Mouse (Mus musculus) left cerebral cortex, adult 9 months (tissue): ENCODE measurements around the gene Ugt1a7c.

Experiments used
- DNase-seq, 2 experiments: peaks; one replicate each; pipeline ENCODE4 v3.0.0; 2022; ENCODE audit warnings: low spot score in 2 of 2

The Ugt1a7c gene

DNA sequence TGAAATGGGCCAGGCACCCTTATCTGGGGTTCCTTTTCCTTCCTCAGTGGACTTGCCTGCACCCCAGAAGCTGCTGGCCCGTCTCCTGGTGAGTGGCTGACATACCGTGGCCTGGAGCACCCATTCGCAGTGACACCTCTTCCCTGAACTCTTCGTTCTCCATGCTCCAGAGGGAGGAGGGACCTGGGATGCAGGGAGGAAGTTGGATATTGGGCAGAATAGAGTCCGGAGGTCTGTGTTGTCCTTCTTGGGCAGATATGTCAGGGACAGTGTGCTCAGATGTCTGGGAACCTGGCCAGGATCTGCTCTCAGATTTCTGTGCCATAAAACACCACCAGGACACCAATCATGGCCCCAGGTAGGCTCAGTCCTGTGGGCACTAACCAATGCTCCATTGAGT lies 145.2 kb downstream of the Ugt1a7c start:
- DNase-seq, result no peak

DNA sequence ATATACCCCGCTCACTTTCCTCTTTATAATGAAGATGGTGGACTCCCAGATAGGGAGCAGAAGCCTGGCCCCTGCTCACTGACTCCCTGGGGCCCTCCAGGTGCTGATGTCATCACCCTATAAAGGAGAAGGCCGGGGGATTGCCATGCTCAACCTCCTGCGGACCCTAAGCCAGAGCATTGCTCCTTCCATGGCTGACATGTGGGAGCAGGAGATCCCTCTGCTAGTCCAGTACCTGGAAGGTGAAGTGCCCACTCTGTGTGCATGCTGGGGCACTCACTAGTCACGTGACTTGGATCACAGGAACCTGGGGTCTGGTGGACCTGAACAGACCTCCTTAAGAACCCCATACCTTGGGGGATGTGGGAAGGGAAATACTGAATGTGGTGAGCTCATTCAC lies 145.7 kb downstream of the Ugt1a7c start:
- DNase-seq, result no peak

DNA sequence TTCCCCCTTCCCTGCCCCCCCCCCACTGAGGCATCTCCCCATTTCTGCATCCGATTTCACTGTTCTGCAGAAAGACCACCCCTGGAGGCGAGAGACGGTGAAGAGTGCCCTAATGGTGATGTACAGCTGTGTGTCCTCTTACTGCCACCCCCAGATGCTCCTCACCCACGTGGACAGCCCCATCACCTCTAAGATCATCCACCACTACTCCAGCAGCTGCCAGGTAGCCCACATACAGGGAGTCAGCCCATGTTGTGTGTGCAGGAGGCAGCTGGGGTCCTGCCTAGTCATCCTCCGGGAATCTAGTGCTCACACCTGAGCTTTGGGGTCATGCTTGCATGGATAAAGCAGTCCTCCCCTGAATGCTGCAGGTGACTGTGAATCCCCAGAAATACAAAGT lies 149.0 kb downstream of the Ugt1a7c start:
- no peak for DNase-seq

DNA sequence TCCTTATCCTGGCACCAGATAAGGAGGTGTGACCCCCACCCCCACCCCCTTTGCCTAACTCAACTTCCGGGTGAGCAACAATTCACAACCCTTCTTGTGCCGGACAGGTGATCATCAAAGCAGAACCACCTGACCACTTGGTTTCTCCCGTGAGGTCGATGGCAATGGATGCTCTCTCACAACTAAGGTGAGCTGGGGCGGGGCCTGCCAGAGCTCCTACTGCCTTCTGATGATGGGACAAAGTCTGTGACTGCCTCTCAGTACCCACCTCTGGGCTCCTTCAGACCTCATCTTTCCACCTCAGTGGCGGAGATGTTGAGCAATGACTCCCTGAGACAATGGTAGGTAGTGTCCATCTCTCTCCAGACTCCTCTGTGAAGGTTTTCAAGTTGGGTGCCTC lies 151.0 kb downstream of the Ugt1a7c start:
- DNase-seq, result no peak

DNA sequence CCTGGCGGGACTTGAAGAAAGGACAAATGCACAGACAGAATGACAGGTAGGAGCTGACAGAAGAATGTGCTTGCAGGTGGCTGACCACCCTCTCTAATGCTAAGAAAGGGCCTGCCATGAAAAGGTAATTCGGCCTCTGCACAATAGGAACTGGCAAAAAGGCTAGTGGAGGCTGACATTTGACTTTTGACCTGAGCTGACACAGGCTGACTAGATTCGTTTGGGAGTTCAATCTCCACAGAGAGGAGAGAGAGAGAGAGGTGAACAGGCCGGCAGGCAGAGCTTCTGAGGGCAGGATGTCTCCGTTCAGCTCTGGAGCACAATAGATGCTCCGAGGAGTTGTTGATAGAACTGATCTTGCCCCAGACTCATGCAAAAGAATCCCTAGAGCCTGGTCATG lies 151.5 kb downstream of the Ugt1a7c start:
- no peak for DNase-seq

DNA sequence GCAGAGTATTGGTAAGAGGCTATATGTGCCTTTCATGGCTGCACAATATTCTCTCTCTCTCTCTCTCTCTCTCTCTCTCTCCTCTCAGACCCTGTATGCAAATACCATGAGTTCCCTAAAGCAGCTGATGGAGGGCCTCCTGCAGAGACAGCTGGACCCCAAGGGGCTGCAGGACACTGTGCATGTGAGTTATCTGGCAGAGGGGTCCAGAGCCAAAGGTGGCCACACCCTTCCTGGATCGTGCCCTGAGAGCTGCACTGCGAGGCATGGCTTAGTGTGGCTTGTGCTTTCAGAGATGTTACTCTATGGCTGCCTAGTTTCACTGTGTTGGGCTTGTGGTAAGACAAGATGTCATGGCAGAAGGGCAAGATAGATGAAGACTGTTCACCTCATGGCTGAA lies 152.8 kb downstream of the Ugt1a7c start:
- no peak for DNase-seq

DNA sequence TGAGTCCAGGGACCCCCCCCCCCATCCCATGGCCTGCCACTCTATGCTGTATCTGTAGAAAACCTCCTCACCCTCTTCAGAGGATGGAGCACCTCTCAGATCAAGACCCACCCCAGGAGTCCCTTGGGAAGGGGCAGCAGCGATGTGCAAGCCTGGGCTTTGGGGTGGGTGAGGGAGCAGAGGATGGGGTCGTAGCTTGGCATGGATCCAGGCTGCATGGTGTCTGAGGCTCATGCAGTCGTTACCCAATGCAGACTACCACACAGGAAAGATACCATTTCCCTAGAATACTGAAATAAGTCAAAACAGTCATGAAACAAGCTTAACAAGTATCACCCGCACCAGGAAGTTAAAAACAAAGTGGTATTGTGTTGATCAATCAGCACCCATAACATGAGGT lies 153.8 kb downstream of the Ugt1a7c start:
- no peak for DNase-seq

DNA sequence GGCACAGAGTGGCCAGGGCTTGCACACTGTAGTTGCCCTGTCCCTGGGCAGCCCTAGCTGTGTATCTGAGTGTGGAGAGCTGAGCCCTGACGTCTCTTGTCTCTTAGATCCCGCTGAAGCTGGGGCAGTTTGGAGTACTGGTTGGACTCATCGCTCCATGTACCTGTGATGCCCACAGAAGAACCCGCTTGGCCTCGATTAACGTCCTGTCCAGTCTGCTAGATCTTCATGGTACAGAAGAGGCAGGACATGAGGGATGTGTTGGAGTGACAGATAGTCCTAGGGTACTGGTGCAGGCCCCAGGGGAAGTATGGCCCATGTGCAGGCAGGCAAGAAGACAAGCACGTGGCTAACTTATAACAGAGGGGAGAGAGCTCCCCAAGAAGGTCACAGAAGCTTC lies 154.7 kb downstream of the Ugt1a7c start:
- no peak for DNase-seq

DNA sequence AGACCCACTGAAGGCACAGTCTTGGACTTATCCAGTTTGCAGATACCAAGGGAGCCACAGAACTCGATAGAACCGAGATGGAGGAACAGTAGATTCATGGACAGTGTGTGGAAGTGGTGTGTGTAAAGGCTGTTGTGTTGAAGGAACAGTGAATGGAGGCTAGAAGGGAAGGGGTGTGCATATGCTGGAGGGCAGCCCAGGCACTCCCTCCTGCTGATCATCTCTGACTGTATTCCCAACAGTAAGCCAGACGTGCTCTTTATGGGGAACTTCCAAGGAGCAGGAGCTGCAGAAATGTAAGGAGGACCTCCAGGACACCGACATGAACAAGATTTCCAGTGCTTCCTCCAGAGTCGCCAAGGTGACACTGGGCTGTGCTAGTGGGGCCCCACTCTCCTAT lies 155.2 kb downstream of the Ugt1a7c start:
- no peak for DNase-seq

DNA sequence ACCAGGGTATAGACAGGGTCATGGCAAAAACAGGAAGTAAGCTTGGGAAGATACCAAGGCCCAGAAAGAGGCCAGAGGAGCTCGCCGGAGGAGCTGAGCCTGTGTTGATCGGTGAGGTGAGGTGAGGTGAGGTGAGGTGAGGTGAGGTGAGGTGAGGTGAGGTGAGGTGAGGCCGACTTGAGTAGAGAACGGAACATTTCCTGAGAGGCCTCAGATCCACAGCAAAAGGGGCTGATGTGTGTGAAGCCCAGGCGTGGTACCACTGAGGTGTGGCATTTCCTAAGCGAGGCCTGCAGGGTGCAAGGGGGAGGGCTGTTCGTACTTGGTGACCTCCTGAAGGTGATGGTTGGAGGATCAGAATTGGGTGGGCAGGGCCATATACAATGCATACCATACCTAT lies 158.2 kb downstream of the Ugt1a7c start:
- no peak for DNase-seq

DNA sequence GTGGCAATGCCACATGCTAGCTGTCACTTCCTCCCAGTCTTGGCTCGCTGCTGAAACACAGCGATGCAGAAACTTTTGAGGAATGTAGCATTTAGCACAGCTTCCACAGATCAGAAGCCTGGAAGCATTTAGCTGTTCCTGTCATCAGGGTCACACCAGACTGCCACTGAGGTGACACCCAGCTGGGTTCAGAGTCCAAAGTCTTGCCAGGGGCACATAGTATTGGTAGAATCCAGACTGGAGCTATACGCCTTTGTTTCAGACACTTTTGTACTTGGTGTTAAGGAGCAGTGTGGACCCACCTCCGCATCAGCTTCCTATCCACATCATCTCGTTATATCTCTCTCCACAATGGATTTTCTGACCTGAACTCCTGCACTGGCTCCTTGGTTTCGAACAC lies 158.7 kb downstream of the Ugt1a7c start:
- no peak for DNase-seq

DNA sequence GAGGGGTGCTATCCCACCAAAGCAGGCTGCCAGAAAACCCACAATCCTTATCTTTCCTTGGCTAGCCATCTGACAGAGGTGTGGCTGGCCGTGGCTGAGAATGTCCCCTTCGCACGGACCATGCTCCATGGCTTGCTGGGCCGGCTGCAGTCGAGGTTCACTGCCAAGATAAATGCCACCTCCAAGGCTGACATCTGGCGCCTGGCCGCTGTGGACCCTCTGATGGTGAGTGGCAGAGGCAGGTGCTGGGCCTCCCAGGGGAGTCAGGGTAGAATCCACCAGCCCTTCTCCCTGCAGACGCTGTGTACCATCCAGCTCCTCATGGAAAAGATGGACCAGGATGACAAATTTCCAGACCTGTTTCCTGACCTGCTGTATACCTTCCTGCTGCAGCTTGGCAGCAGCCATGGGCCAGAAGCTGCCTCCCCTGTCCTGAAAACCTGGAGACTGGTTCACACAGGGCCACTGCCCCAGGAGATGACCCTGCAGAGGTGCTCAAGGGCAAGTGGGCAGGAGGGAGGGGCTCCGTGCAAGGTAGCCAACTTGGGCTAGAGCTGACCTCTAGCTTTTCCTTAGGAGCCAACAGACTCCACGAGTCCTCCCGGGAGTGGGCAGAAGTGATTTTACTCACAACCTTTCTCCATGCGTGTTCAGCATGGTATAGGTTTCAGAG lies 160.1 kb downstream of the Ugt1a7c start:
- no peak for DNase-seq

DNA sequence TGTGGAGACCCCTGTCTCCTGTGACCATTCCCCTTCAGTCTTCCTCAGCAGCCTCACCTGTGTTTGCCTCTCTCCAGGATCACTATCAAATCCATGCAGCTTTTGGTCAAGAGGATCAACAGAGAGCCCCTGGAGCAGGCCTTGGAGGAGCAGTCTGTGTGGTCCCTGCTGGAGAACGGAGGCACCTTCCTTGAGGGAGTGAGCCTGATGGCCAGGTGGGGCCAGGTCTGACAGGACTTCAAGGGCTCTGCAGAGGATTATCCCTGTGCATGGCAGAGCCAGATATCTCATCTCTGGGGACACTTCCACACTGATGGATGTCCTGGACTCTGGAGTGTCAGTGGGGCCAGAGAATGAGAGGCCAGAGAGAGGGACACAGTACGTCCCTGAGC lies 160.6 kb downstream of the Ugt1a7c start:
- no peak for DNase-seq

DNA sequence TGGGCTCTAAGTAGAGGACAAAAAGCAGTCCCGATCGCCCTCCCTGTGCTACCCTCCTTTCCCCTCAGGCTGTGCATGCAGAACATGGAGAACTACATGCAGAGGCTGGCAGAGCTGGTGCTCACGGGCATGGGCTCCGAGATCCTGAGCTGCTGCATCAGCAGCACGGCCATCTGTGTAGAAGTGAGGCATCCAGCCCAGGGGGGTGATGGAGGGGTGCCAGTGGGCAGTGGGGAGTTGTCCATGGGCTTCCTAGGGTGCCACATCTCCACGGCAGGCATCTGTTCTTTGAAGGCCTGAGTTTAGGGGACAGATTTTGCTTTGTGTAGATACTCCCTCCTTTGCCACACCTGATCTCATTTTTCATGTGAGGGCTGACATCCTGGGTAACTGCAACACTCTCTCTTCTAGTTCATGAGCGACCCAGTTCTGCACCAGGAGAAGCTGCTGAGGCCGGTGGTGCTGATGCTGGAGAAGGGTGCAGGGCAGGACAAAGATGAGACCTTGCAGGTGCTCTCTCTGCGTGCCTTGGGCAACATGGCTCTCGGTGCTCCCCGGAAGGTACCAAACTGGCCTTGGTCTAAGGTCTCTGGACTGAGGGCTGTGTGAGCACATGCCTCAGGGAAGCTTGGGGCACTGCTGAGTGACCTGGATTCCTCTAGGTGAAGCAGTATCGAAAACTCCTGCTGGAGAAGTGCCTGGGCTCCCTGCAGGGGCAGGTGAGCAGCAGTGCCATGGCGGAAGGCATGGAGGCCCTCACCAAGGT lies 161.3 kb downstream of the Ugt1a7c start:
- no peak for DNase-seq

DNA sequence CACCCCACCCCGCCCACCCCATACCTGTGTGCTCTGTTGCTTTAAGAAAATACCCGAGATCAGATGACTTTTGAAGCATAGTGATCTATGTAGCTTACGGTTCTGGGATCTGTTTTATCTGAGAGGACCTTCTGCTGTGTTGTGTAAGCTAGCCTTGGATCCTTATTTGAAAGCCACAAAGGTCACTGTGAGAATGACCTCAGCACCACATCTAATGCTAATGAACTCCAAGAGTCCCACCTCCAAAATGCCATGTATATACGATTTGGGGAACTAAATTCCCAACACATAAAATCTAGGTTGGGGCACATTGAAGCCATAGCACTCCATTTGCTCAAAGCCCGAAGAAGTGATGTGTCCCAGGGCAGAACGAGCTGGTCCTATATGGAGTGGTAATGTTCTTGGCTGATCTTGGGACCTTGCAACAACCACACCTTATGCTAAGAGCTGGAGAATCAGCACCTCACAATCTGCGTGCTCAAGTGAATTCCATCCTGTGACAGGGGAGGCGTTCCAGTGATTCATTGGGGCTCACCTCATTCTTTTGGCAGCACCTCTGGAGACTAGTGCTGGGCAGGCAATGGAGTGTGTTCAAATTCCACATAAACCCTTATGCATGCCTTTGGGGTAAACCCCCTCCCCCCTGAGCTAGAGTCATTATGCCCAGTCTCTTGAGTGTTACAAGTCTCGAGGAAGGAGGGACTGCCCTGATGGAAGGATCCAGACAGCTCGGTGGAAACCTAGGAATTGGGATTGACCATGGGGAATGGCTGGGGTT lies 162.2 kb downstream of the Ugt1a7c start:
- DNase-seq, result no peak

DNA sequence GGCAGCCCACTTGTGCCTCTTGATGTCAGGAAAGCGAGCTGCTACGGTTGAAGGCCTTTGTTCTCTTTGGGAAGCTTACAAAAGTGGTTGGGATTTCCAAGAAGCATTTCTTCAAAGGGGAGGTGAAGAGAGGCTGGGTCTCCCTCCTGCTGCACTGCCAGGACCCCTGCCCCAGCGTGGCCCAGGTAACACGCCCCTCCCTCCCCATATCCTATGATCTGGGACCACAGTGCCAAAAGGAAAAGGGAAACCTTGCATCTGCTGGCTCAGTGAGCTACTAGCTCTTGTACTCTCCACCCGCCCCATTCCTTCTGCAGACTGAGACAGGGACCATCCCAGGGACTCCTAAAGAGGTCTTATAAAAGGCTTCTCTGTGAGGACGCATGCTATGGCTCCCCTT lies 162.8 kb downstream of the Ugt1a7c start:
- no peak for DNase-seq

DNA sequence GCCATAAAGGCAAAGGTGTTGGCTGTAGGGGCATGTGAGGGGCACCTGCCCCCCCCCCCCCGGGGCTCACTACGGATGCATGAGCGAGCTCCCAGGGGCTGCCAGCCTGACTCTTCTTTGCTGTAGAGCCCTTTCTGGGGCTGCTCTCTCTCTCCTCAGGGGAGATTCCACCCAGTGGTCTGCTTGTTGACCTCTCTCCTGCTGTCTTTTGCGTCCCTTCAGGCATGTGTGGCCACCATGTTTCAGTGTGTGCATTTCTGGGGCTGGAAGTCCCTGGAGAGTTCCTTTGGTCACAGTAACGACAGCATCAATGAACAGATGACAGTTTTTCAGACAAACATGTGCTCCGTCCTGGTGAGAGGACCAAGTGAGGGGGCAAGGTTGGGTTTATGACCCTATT lies 163.5 kb downstream of the Ugt1a7c start:
- no peak for DNase-seq

DNA sequence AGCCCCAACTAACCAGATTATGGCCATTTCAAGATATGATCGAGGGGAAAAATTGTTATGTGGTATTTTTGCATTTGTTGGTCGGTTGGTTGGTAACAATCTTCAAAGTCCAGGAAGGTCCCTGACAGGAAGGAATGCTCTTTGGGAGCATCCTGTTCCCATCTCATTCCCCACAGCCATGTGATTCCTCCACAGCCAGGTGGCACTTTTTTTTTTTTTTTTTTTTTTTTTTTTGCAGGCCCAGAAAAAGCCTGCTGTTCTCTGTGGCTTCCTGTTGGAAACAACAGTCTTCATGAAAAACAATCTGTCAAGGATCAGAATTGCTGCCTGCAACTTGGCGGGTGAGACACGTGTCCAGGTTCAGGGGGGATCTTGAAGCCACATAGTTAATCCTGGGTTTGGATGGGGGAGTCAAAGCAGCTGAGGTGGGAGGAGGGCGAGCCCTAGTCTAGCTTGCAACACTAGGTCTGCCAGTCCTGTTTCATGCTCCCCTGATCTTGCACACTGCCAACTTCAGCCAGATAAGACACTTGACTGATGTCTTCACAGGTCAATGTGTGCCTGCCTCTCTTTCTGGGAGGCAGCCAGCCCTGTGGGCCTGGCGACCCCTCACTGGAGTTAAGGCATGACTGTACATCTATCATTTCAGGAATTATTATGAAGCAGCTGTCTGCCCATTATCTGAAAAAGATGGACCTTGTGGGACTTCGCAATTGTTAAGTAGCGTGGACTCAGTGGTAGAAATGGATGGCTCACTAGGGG lies 164.2 kb downstream of the Ugt1a7c start:
- DNase-seq, result no peak

DNA sequence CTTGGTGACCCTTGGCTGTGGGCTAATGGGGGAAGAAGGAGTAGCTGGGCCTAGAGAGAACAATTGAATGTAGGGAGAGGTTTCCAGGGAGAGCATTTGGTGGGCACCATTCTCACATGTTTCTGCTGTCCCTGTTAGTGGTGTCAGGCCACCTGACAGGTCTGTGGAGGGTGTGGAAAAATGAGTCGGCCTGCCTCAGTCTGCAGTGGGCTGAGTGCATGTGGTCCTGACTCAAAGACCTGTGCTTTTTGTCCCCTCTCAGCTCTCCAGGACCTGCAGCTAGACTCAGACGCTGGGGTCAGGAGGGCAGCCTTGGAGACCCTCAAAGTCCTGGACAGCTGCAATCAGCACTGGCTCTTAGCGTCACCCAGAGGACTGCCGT lies 164.8 kb downstream of the Ugt1a7c start:
- no peak for DNase-seq

DNA sequence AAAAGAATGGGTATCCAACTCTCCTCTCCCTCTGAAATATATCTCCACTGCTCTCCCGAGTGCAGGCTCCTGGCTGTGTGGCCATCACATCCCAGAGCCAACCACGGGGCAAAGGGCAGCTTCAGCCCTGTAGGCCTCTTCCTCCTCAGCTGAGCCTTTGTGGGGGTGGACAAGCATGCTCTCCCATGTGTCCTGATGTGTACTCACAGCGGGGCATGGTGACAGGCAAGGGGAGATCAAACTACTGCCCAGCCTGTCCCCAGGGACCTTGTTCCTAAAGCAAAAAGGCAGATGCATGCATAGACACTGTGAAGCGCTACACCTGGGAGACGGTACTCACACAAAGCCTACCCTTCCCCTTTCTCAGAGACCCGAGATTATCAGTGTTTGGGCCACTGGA lies 165.3 kb downstream of the Ugt1a7c start:
- DNase-seq, result no peak

DNA sequence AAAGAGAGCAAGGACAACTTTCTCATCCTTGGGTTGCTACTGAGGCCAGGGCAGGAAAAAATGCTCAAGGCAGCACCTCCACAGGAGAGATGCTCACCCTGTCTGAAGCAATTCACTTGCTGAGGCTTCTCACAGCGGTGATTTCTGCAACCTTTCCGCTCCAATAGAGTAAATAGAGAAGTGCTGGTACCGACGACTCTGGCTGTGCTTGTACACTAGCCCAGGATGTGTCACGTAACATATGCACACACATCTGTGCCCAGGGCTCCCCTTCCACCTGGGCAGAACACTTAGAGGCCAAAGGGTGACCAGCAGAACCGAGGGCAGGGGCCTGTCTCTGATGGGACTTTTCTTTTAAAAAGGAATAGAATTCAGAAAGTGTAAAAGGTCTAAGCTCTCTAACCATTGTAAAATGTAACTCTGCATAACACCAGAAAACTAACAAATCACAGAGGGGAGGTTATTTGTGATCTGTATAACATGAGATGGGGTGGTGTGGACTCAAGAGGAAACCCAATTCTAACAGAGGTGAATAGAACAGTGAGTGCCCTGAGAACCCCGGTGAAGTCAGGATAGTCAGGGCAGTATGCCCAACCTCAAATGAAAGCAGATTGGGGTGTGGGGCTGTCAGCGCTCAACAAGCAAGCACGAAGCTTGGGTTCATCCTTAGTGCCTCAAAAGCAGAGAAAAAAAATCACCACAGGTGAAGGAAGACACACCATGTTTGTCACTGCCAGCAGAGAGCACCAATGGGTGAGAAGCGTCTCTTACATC lies 165.9 kb downstream of the Ugt1a7c start:
- no peak for DNase-seq
